Mouse (Mus musculus) hindbrain, embryonic 12.5 days (tissue): ENCODE measurements around the gene Trpm3. TPM values are rescaled to one million over a fixed set of nuclear protein-coding genes. Genes with fewer than 3 reads are reported as not detected.

Source experiments
- ATAC-seq: fragments of 200-750 bp; cut with Nextera tagmentation; 2 replicates; pipeline ENCODE4 v1.8.0; 2017; ENCODE audit warnings: moderate TSS enrichment; ENCODE audit not compliant: low FRiP score
- H3K27ac ChIP-seq: fragments of 300-500 bp; sonication (generic); 2 replicates; pipeline ENCODE4 v1.5.1; 2016; ENCODE audit warnings: mild to moderate bottlenecking
- H3K27me3 ChIP-seq: fragments of 300-500 bp; sonication (generic); 2 replicates; pipeline ENCODE4 v1.6.1; 2016; ENCODE audit warnings: mild to moderate bottlenecking
- H3K36me3 ChIP-seq: fragments of 300-500 bp; sonication (generic); 2 replicates; pipeline ENCODE4 v1.6.1; 2016; ENCODE audit warnings: mild to moderate bottlenecking
- H3K4me1 ChIP-seq: fragments of 300-500 bp; sonication (generic); 2 replicates; pipeline ENCODE4 v1.6.1; 2016
- H3K4me2 ChIP-seq: fragments of 300-500 bp; sonication (generic); replicated peaks from 2 replicates; pipeline ENCODE4 v1.6.1; 2016; ENCODE audit warnings: mild to moderate bottlenecking
- H3K4me3 ChIP-seq: fragments of 300-500 bp; sonication (generic); 2 replicates; pipeline ENCODE4 v1.5.1; 2016; ENCODE audit warnings: mild to moderate bottlenecking
- H3K9ac ChIP-seq: fragments of 300-500 bp; sonication (generic); 2 replicates; pipeline ENCODE4 v1.6.1; 2016; ENCODE audit warnings: mild to moderate bottlenecking, moderate library complexity
- H3K9me3 ChIP-seq: fragments of 300-500 bp; sonication (generic); replicated peaks from 2 replicates; pipeline ENCODE4 v1.6.1; 2016; ENCODE audit warnings: mild to moderate bottlenecking
- WGBS: fragments of 180-500 bp; shearing (Covaris S2); methylation state at CpG from one replicate; pipeline ENCODE4 v1.1.7; 2016; 5-methylcytosine and 5-hydroxymethylcytosine counted together
- polyA plus RNA-seq: library from polyadenylated mRNA; unstranded; fragments of >200 nt; fragmentation: Nextera tagmentation; extraction: Ambion mirVana; gene quantifications from 2 replicates; pipeline ENCODE4 v1.2.1, GENCODE M21; 2016

Gene Trpm3
- polyA plus RNA-seq, 1 experiment from 2014 or later: 23.8 TPM

DNA sequence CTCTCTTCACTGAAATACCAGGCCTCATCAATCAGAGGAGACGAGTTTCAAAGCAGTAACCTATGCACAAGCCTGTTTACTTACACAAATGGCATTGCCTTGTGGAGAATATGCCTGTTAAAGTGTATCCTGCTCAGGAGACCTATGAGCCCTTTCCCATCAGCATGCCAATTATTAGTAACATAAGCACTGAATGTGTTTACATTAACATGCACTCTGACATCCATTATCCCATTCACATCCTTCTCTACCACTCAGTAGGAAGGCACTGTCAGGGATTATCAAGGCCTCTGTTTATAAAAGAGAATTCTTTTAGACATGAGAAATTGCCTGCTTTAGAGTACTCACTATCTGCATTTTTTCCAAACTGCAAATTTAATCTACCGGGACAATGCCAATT, 598.0 kb downstream of the Trpm3 start:
- H3K4me3 ChIP-seq: no peak overlapping the region
- no peak overlapping the region for H3K9ac ChIP-seq
- H3K4me1 ChIP-seq: no peaks in the 10 kb centered on the region
- no peaks in the 10 kb centered on the region for H3K36me3 ChIP-seq
- ATAC-seq: no peak
- H3K9me3 ChIP-seq: no peaks in the 10 kb centered on the region
- no peak overlapping the region for H3K4me2 ChIP-seq
- WGBS: 54% methylated on average over 2 of the region's 2 CpGs
- no peaks in the 10 kb centered on the region for H3K27me3 ChIP-seq
- H3K27ac ChIP-seq: no peak overlapping the region

- Histone ChIP-seq H3K4me3 (no peak overlapping the region), H3K9me3 (no peaks in the 10 kb centered on the region)
Observed at GRCm38 (mm10) chr19:22739240-22739639, 600.4 kb downstream of the Trpm3 start.

DNA sequence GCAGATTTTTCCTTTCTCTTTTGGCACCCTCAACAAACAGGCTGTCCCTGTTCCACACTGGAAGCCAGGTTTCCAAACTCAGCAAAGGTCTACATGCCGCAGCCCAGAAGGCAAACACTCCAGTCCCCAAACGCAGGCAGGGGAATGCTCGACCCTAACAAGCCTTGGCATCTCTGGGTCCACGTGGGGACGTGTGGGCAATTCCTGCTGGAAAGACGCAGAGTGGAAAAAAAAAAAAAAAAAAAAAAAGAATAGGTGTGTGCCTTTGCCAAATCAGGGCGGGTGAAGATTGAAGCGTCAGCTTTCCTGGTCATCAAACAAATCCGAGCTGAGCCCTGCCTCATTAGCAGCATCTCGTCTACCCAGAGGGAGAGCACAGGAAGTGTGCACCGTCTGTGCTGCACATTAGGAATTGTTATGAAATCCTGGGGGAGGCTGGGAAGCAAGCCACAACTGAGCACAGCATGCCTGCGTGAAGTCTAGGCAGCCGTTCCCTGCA, 614.5 kb downstream of the Trpm3 start:
- Histone ChIP-seq H3K9ac (no peak overlapping the region), H3K9me3 (no peaks in the 10 kb centered on the region), H3K27ac (no peak overlapping the region), H3K27me3 (no peaks in the 10 kb centered on the region), H3K4me2 (no peak overlapping the region), H3K4me3 (no peak overlapping the region), H3K4me1 (peaks cover 2% of the 10 kb centered on the region; the same call in 1 of the 2 replicates), H3K36me3 (no peaks in the 10 kb centered on the region)
- ATAC-seq: no peak
- 65% methylated on average over 13 of the region's 13 CpGs for WGBS

More at GRCm38 (mm10) chr19:22739240-22739639, 600.4 kb downstream of the Trpm3 start:
- H3K4me1 ChIP-seq: no peaks in the 10 kb centered on the region
- no peak overlapping the region for H3K9ac ChIP-seq
- no peak overlapping the region for H3K27ac ChIP-seq
- H3K36me3 ChIP-seq: no peaks in the 10 kb centered on the region
- no peak overlapping the region for H3K4me2 ChIP-seq
- 81% methylated on average over 3 of the region's 3 CpGs for WGBS
- no peaks in the 10 kb centered on the region for H3K27me3 ChIP-seq
- no peak for ATAC-seq

GRCm38 (mm10) chr19:22754071-22754470, 615.2 kb downstream of the Trpm3 start:
- Histone ChIP-seq H3K27ac (no peak overlapping the region), H3K9me3 (no peaks in the 10 kb centered on the region), H3K9ac (no peak overlapping the region), H3K4me2 (no peak overlapping the region), H3K36me3 (no peaks in the 10 kb centered on the region), H3K27me3 (no peaks in the 10 kb centered on the region), H3K4me3 (no peak overlapping the region), H3K4me1 (peaks cover 2% of the 10 kb centered on the region; the same call in 1 of the 2 replicates)
- ATAC-seq: no peak
- 88% methylated on average over 10 of the region's 10 CpGs for WGBS

DNA sequence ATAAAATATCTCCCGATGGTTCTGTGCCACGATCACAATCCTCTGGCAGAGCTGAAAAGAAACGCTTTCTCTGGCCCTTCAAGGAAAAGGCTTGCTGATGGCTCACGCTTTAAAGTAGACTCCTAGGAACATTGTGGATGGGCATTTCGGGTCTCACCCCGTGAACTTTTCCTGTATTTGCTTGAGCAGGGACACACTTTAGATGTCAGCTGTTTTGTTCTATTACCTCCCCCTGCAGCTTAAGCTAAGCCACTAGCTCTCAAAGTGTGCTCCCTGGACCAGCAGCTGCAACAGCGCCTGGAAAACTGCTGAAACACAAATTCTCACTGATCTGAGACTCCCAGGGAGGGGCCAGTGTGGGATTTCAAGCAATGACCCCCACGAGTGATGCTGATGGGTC, 615.7 kb downstream of the Trpm3 start:
- WGBS: 73% methylated on average over 8 of the region's 8 CpGs
- Histone ChIP-seq H3K4me2 (no peak overlapping the region), H3K4me1 (peaks cover 2% of the 10 kb centered on the region; the same call in 1 of the 2 replicates), H3K36me3 (no peaks in the 10 kb centered on the region), H3K27me3 (no peaks in the 10 kb centered on the region), H3K9me3 (no peaks in the 10 kb centered on the region), H3K4me3 (no peak overlapping the region), H3K9ac (no peak overlapping the region), H3K27ac (no peak overlapping the region)
- no peak for ATAC-seq

- 89% methylated on average over 2 of the region's 2 CpGs for WGBS
Observed at GRCm38 (mm10) chr19:22758496-22758895, 619.6 kb downstream of the Trpm3 start.

GRCm38 (mm10) chr19:22768242-22768641, 629.4 kb downstream of the Trpm3 start:
- Histone ChIP-seq H3K9me3 (no peaks in the 10 kb centered on the region), H3K4me3 (no peak overlapping the region), H3K27me3 (no peaks in the 10 kb centered on the region), H3K9ac (no peak overlapping the region), H3K4me1 (no peaks in the 10 kb centered on the region), H3K36me3 (no peaks in the 10 kb centered on the region), H3K4me2 (no peak overlapping the region), H3K27ac (no peak overlapping the region)
- ATAC-seq: no peak
- 82% methylated on average over 3 of the region's 3 CpGs for WGBS

More at GRCm38 (mm10) chr19:22758496-22758895, 619.6 kb downstream of the Trpm3 start:
- H3K9me3 ChIP-seq: no peaks in the 10 kb centered on the region
- H3K4me3 ChIP-seq: no peak overlapping the region
- H3K9ac ChIP-seq: no peak overlapping the region
- no peak overlapping the region for H3K4me2 ChIP-seq
- no peaks in the 10 kb centered on the region for H3K36me3 ChIP-seq
- ATAC-seq: no peak
- no peak overlapping the region for H3K27ac ChIP-seq
- peaks cover 2% of the 10 kb centered on the region; the same call in 1 of the 2 replicates for H3K4me1 ChIP-seq
- H3K27me3 ChIP-seq: no peaks in the 10 kb centered on the region

DNA sequence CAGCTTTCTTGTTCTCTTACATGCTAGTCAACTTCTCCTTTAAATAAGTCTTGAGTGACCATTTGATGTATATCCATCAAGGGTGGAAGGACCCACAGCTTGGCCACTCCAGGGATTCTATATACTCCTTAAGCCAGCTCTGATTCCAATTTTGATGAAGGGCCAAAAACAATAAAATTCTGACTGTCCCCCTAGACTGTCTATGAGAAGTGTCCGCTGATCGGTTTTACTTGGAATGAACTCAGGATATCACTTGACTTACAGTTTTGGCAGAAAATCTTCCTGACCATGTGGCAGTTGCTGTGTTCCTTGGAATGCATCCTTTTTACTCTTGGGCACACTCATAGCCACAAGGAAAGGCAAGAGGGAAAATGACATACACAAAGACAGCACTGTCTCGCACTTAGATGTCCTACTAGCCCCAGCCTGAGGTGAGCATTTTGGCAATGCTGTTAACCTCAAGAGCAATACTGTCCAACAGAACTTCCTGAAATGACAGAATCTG, 636.4 kb downstream of the Trpm3 start:
- Histone ChIP-seq H3K9me3 (no peaks in the 10 kb centered on the region), H3K9ac (no peak overlapping the region), H3K27ac (no peak overlapping the region), H3K36me3 (no peaks in the 10 kb centered on the region), H3K27me3 (no peaks in the 10 kb centered on the region), H3K4me1 (no peaks in the 10 kb centered on the region), H3K4me2 (no peak overlapping the region), H3K4me3 (no peak overlapping the region)
- WGBS: 84% methylated on average over 3 of the region's 3 CpGs
- ATAC-seq: no peak

DNA sequence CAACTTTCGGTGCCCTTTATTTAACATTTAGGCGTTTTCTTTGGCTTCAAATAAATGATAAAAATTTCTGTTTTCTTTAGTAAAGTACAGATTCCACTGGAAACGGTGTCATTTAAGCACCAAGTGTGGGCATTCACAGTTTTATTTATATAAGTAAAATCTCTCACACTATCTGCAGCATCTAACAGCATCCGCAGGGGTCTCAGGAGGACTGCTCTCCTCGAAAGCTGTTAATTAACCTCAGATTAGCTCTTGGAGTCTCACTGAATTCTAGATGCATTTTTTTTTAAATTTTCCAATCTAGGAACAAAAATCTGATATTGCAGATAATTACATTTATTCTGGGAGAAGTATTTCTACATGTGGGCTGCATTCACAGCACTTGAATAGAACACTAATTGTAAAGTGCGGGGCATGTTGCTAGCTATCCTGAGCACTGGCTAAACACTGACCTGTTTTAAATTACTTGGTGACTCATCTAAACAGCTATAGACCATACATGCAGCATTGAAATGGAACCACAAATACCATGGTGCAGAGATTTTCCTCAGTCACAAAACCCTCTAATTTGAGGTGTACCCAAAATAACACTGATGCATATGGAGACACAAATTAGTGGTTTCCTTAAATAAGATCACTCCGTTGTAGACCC, 641.5 kb downstream of the Trpm3 start:
- Histone ChIP-seq H3K36me3 (no peaks in the 10 kb centered on the region), H3K9me3 (no peaks in the 10 kb centered on the region), H3K4me3 (no peak overlapping the region), H3K9ac (no peak overlapping the region), H3K27ac (no peak overlapping the region), H3K4me2 (no peak overlapping the region), H3K4me1 (no peaks in the 10 kb centered on the region), H3K27me3 (no peaks in the 10 kb centered on the region)
- no peak for ATAC-seq
- 73% methylated on average over 7 of the region's 7 CpGs for WGBS

GRCm38 (mm10) chr19:22781579-22781978, 642.7 kb downstream of the Trpm3 start:
- Histone ChIP-seq H3K4me3 (no peak overlapping the region), H3K4me1 (no peaks in the 10 kb centered on the region), H3K27me3 (no peaks in the 10 kb centered on the region), H3K36me3 (no peaks in the 10 kb centered on the region), H3K27ac (no peak overlapping the region), H3K9ac (no peak overlapping the region), H3K9me3 (no peaks in the 10 kb centered on the region), H3K4me2 (no peak overlapping the region)
- ATAC-seq: no peak

GRCm38 (mm10) chr19:22783745-22784144, 644.9 kb downstream of the Trpm3 start:
- Histone ChIP-seq H3K27ac (no peak overlapping the region), H3K36me3 (no peaks in the 10 kb centered on the region), H3K9ac (no peak overlapping the region), H3K4me2 (no peak overlapping the region), H3K4me1 (no peaks in the 10 kb centered on the region), H3K9me3 (no peaks in the 10 kb centered on the region), H3K4me3 (no peak overlapping the region), H3K27me3 (no peaks in the 10 kb centered on the region)
- 86% methylated on average over 2 of the region's 2 CpGs for whole genome bisulfite sequencing
- ATAC-seq: no peak

- 86% methylated on average over 3 of the region's 3 CpGs for WGBS
- Histone ChIP-seq H3K27ac (no peak overlapping the region), H3K4me1 (no peaks in the 10 kb centered on the region), H3K4me2 (no peak overlapping the region), H3K36me3 (no peaks in the 10 kb centered on the region), H3K9me3 (no peaks in the 10 kb centered on the region), H3K9ac (no peak overlapping the region), H3K4me3 (no peak overlapping the region), H3K27me3 (no peaks in the 10 kb centered on the region)
- ATAC-seq: no peak
Observed at GRCm38 (mm10) chr19:22789753-22790152, 650.9 kb downstream of the Trpm3 start.

GRCm38 (mm10) chr19:22796996-22797395, 658.1 kb downstream of the Trpm3 start:
- Histone ChIP-seq H3K27me3 (no peaks in the 10 kb centered on the region), H3K36me3 (no peaks in the 10 kb centered on the region), H3K9ac (no peak overlapping the region), H3K4me1 (no peaks in the 10 kb centered on the region), H3K4me2 (no peak overlapping the region), H3K4me3 (no peak overlapping the region), H3K9me3 (no peaks in the 10 kb centered on the region), H3K27ac (no peak overlapping the region)
- 89% methylated on average over 2 of the region's 2 CpGs for WGBS
- no peak for ATAC-seq
